Comparison of ENCODE assay signal across 8 mouse cellular contexts in genomic region chrX:162643091-162643788, GRCm38 (mm10). TPM values are rescaled to one million over a fixed set of nuclear protein-coding genes. Genes with fewer than 3 reads are reported as not detected.
A peak's percentile ranks its signal among the peaks of the same experiment; 100 is the strongest.
DNase-seq lines count a peak whose midpoint lies in the region; ATAC-seq lines count a peak whose summit lies in the region.

Reps2 (minus strand) TSS chrX:162643649.

- DNase-seq in adrenal gland, postnatal 25 days: peak; percentile 80
- peak; percentile 45 for DNase-seq in embryo, embryonic 11.5 days (ENCODE audit: low read depth, low spot score)
- DNase-seq in gastrocnemius, postnatal 36 days: peak; percentile 50 to 63
- peak; percentile 71 to 80 for DNase-seq in left cerebral cortex, postnatal 25 days (ENCODE audit: low spot score in 2 of 2)
- peak; percentile 74 for DNase-seq in right cerebral cortex, postnatal 4 days
- DNase-seq in yolk sac, embryonic 10.5 days (ENCODE audit: low spot score): peak; percentile 79

- H3K36me3 ChIP-seq in intestine, embryonic 16.5 days (ENCODE audit: control insufficient read depth, insufficient read depth, low read length): no peaks in the 10 kb centered on the region

- peak; percentile 99 for ATAC-seq in intestine, embryonic 16.5 days
- peak; percentile 88 for ATAC-seq in megakaryocyte-erythroid progenitor cell, adult 5-6 weeks (replicated peaks; ENCODE audit: low FRiP score, low TSS enrichment, poor library complexity, severe bottlenecking)

- no peak within 1 kb of the TSS for H3K27ac ChIP-seq in intestine, embryonic 16.5 days (ENCODE audit: low read length)

- peak within 1 kb of the TSS; percentile 68 for H3K9ac ChIP-seq in intestine, embryonic 16.5 days (ENCODE audit: low read depth, low read length)

- H3K9me3 ChIP-seq in intestine, embryonic 16.5 days (ENCODE audit: control insufficient read depth, low read length): no peaks in the 10 kb centered on the region

- peaks cover 8% of the 10 kb centered on the region; the same call in 1 of the 2 replicates for H3K27me3 ChIP-seq in intestine, embryonic 16.5 days (replicated peaks; ENCODE audit: control insufficient read depth, insufficient read depth, low read length)

- WGBS in intestine, embryonic 16.5 days: 12% methylated on average over 59 of the region's 61 CpGs

- peak within 1 kb of the TSS; percentile 91 for H3K4me2 ChIP-seq in intestine, embryonic 16.5 days (ENCODE audit: low read depth, low read length)

- H3K4me1 ChIP-seq in intestine, embryonic 16.5 days (ENCODE audit: control insufficient read depth, insufficient read depth, low read length): no peaks in the 10 kb centered on the region

- intact Hi-C loops in gastrocnemius, postnatal 36 days (cut with DNase I): no loop called here
- intact Hi-C loops in left cerebral cortex, postnatal 25 days (cut with DNase I): loop anchor here (2.0 to 10.0 kb wide), 2 partner anchors 88 to 116 kb away; no protein-coding TSS in a partner anchor

- peak within 1 kb of the TSS; percentile 62 for H3K4me3 ChIP-seq in intestine, embryonic 16.5 days (ENCODE audit: low read length)

RNA-seq across cellular contexts. Expression of gene Reps2, which starts in this region (rescaled TPM):
- 4.8 and 6.1 TPM in 2 replicates for total RNA-seq in adrenal gland, postnatal 25 days (2021)
- total RNA-seq in gastrocnemius, postnatal 36 days (2021): 1 to 10 TPM in 1 of 2 experiments, under 1 TPM in 1; 0.99 to 1.1 TPM
- 0.42 and 0.48 TPM in 2 replicates for polyA plus RNA-seq in intestine, embryonic 16.5 days (2015; fragmentation: Nextera tagmentation; extraction: Ambion mirVana)
- total RNA-seq in left cerebral cortex, postnatal 25 days (2021): 100 to 1,000 TPM; 147 to 148 TPM
- 16.8 and 17.0 TPM in 2 replicates for total RNA-seq in megakaryocyte-erythroid progenitor cell, adult 5-6 weeks (2014; fragmentation: Nextera tagmentation)
- 12.2 and 15.8 TPM in 2 replicates for total RNA-seq in megakaryocyte-erythroid progenitor cell, adult 5-6 weeks (2017)

Comparison
In these comparisons a context has a peak if more than half of its experiments do, and no peak if none do; other contexts are left out.
1. RNA of gene Reps2 (total RNA-seq): 147 to 148 TPM in left cerebral cortex, postnatal 25 days; 12.2 to 17.0 TPM in megakaryocyte-erythroid progenitor cell, adult 5-6 weeks, 4.8 to 6.1 TPM in adrenal gland, postnatal 25 days and 0.99 to 1.1 TPM in gastrocnemius, postnatal 36 days; every median in the first group is over 4 times any median in the second.
2. Peak in ATAC-seq, H3K4me3 ChIP-seq, H3K9ac ChIP-seq and H3K4me2 ChIP-seq in intestine, embryonic 16.5 days; RNA of the gene not detected or under 1 TPM.
3. Peak in every context shown above with its lines, with median percentiles within 50 percentile points of each other: DNase-seq.